Mouse (Mus musculus) B cell, adult 2 months (primary cell): Measurements from ENCODE around the gene Mtap.

ENCODE experiments used
- DNase-seq, 2 experiments: peaks; one replicate each; pipeline ENCODE4 v3.0.0; 2022

The Mtap gene

DNA sequence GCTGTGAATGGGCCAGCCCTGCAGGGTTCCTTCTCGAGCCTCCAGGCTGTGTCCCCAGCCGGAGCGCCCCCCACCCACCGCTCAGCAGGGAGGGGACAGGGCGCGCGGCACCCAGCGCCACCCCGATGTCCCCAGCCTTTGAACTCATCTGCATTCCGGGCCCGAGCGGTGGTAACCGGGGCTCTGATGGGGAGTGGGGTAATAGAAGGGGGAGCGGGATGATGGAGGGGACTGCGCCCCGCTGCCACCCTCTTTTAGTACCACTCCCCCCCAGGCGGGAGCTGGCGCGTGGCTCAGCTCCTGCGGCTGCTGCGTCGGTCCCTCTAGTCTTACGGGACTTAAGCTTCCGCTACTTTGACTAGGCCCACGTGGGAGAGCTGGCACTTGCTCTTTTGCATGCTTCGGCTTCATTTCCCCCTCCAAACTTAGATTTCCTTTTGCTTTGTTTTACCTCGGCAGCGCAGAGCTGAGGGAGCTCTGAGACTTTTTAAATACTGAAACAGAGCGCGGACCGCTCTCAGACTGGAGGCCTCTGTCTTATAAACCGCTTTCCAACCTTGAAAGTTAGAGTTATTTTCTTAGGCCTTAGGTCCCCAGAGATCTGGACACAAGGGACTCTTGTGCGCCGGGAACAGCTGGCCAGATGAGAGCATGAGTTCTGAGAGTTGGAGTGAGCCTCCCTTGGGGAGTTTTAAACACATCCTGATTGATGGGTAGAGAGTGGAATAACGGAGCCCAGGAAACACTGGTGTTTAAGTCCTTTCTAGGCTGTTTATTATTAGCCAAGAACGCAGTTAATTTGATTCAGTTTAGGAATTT lies 829 bp downstream of the Mtap start:
- DNase-seq = peak; percentile 66 to 69

DNA sequence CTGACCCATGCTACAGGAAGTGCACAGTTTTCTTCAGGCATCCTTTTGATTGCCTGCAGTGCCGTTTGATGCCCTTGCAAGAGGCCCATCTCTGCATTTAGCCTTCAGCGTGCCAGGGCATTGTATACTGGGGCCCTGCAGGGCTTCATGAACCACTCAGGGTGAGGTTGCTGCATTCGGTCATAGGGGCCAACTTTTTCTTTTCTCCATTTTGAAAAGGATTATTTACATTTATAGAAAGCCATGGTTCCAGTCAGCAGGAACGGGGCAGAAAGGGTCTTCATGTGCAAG lies 1.4 kb downstream of the Mtap start:
- no peak for DNase-seq

DNA sequence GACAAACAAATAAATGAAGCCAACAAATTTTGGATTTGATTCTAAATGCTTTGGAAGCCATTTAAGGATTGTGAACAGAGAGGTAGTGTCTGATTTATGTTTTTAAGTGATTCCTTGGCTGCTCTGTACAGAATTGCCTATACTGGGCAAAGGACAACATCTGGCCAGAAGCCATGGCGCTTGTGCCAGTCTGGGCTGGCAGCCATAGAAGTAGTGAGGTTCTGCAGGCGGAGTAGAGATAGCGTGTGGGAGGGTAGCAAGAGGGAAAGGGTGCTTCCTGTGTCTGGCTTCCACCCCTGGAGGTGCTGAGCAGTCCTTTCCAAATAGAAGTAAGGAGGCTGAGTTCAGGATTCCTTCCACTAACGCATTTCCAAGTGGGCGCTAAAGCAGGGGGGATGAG lies 3.9 kb downstream of the Mtap start:
- no peak for DNase-seq

DNA sequence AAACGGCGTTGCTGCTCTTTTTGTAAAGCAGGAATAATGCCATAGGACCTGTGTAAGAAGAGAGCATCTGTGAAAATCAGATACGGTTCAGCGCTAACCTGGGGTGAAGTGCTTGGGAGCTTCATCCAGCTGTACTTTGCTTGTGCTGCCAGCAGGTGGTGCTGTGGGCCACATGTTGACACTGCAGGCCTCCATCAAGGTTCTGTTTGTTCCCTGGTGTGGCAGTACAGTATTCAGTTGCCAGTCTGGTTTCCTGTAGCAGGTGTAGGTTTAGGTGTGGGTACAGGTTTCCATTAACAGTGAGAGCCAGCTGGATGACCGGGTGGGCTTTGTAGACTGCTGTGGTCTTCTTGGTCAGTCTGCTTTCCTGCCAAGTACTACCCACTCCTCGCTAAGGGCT lies 8.5 kb downstream of the Mtap start:
- peak; percentile 84 to 86 for DNase-seq

DNA sequence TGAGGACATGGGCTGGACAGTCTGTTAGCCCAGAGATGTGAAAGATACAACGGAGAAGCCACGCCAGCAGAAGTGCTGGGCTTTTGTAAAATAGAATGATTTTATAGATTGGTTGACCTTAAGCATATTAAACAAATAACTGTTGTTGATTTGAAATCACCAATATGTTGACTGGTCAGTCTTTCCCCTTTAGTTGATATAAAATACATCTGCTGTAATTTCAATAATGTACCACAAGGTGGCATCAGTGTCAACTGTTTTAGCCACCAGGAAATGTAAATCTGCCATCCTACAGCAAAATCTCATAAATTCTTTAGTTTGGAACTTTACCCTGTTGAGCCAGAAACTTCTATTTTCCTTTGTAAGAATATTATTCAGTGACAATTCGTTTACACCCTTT lies 9.4 kb downstream of the Mtap start:
- peak; percentile 13 to 22 for DNase-seq

DNA sequence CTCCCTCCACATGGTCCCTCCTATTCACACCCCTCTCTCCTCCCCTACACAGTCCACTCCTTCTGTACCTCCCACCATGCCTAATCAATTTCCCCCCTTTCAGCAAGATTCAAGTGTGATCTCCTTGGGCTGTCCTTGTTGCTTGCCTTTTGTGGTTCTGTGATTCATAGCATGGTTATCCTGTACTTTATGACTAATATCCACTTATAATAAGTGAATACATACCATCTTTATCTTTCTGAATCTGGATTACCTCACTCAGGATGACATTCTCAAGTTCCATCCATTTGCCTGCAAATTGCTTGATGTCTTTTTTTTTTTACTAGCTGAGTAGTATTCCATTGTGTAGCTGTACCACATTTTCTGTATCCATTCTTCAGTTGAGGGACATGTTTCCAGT lies 12.3 kb downstream of the Mtap start:
- no peak for DNase-seq

DNA sequence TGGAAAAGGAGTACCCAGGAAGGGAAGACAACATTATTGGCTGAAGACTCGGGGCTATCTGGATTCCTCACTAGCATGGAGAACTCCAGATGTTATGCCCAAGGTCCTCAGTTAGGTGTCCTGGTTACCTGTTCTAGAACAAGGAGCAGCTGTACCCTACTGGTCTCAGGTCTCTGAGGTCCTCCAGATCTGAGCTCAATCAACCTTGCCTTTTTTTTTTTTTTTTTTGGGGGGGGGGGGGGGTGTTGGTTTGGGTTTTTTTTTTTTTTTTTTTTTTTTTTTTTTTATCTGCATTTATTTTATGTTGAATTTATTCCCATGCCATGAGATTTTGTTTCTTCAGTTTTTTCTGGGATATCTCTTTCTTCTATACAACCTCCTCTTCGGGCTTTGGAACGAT lies 24.5 kb downstream of the Mtap start:
- DNase-seq = no peak

DNA sequence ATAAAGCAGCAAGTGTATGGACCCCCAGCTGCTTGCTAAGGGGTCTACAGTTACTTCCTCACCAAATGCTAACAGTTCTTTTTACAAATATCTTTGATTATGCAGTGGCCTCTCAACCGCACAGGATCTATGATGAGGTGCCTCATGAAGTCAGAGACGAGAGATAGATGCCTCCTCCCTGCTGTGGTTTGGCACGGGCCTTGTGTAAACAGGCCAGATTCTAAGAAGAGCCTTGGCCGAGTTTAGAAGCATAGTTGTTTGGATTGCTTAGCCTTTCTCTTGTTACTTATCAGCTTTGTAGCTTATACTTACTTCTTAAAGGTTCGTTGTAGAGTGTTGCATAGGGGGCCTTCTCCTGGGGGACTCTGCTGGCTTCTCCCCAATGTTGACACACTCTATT lies 25.6 kb downstream of the Mtap start:
- DNase-seq = no peak

DNA sequence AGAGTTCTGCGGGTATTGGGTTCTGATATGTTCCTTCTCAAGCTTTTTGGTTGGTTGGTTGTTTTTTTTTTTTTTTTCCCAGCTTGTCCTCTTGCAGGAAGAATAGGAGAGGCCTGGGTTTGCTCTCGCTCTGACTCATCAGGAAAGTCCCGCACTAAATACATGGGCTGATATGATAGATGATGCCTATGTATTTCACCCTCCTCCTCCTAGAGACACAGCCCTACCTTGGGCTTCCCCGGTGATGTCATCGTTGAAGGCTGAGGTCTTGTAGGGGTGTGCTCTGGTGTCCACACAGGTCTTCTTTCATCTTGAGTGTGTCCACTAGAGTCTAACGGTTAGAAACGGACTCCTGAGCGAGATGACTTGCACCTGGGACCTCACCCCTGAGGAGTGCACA lies 26.7 kb downstream of the Mtap start:
- no peak for DNase-seq

DNA sequence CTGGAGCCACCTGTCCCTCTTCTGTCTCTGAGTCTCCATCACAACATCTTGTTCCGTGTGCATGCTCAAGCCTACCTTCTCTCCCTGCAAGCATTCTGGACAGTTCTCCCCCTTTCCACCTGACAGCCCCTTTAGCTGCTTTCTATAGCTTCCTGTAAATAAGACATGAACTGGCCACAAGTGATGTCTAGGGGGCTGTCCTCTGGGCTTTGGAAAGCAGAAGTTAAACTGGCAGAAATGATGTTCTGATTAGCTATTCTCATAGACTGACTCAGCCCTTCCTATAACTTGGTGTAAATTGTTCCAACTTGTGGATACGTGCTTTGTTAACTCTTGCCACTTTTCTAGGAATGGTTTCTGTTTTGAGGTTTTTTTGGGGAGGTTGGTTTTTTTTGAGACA lies 27.8 kb downstream of the Mtap start:
- peak in 1 of 2 experiments; percentile 3 for DNase-seq

DNA sequence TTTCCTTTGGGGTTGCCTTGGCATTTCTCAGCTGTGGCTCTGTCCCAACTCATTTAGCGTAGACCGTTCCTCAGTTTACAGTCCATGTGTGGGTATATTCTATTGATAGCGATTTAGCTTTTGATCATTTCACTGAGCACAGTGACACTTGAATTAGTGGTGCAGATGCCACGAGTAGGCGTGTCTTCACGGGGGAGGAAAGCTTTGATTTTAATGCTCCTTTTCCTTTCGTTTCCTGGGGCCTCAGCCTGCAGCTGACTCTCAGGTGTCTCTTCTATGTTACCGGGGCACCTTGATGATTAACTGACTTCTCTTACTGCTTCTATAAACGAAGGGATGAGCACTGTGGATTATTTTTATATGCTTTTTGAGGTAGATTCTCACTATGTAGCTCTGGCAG lies 32.0 kb downstream of the Mtap start:
- DNase-seq = no peak

DNA sequence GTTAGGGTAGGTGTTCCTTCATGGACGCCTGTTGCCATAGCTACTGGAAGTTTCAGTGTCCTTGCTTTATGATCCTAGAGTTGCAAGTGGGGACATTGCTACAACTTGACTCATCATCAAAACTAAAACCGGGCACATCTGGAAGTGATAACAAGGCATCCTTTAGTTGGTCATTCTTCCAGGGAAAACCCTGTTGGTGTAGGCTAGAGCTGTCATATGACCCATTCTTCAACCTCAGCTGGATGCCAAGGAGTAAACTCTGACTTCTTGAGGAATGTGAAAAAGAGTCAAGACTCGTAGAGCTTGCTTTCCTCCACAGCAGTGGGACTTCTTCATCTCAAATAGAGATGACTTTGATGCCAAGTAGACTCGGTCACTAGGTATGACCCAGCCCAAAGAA lies 32.8 kb downstream of the Mtap start:
- no peak for DNase-seq

DNA sequence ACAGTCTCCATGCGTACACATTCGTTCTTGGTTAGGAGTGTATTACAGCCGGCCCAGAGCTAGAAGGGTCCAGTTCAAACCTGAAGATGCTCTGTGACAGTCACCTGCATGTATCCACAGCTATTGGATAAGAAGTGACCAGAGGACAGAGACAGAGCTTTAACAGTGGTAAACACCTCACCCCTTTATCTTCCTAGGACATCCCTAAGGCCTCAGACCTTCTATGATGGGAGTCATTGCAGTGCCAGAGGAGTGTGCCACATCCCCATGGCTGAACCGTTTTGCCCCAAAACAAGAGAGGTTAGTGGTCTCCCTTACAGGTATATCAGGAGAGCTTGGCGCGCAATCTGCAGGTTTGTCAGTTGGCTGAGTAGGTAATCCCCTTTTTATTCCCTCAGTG lies 34.0 kb downstream of the Mtap start:
- no peak for DNase-seq

DNA sequence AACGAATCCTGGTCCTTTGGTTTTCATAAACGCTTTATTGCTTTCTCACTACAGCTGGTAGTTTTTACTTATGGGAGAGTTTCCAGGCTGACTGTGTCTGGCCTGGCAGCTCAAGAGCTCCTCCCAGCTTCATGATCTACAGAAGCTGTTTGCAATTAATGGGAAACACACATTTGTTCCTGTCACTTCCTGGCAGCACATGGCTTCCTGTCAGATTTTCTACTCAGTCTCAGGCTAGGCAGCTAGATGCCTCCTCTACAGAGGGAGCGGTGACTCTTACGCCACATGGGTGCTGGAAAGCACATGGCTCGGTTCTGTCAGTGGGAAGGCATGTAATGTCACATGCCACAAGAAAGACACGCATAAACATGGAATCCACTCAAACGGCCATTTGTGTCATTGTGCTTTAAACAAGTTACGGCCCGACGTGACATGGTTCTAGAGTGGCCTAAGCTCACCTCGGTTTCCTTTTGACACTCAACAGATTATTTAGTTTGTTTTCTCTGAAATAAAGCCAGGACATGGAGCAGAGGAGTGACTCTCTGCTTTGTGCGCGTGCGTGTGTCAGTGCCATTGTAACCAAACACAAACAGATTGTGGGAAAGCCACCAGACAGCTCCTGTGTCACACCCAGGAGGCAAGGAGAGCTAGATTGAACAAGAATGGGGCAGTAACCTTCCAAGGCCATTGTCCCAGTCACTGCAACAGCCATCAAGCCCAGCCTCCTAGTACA lies 36.1 kb downstream of the Mtap start:
- DNase-seq = no peak

DNA sequence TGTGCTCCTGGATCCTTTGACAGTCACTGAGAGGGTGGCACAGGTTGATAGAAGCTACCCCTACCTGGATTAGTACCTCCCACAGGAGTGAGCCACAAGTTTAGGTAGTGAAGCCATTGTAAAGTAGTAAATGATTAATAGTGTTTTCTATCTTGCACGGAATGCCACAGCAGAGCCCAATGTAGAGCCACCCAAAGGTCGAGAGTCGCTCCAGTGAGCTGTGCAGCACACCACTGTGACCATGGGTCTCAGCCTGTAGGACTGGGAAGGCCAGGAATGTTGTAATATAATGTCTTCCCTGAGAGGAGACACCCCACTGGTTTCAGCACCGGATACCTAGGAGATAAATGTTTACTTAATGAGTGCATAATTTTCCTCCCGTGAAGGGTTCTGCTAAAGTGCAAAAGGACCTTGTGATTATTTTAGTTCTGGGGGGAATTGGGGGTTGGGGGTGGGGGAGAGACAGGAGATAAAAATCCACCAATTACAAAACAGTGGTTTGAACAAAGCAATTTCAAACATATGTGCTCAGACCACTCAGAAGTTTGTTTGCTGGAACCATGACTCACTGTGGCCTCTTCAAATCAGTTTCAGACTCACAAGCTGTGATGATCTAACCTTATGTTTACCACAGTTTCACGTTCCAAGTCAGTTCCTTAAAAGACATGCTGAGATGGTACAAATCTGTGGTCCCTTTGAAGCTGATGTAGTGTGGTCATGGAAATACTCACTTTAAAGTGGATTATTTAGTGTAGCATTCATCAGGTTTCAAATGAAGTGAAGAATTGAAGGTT lies 40.8 kb downstream of the Mtap start:
- no peak for DNase-seq

DNA sequence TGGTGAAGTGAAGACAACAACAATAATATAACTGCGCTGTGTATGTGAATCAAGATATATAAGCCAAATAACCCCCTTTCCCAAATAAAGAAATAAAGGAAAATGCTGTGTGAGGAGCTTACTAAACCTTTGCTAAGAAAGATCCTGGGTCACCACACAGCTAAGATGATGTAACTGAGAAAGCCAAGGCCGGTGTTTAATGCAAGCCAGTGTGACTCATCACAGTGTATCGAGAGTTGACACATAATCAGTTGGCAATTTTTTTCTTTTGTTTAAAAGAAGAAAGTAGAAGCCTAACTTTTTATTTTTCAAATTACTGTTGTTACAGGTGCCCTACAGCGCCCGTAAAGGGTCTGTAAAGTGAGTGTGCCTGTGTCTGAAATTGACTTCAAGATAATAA lies 43.2 kb downstream of the Mtap start:
- no peak for DNase-seq

DNA sequence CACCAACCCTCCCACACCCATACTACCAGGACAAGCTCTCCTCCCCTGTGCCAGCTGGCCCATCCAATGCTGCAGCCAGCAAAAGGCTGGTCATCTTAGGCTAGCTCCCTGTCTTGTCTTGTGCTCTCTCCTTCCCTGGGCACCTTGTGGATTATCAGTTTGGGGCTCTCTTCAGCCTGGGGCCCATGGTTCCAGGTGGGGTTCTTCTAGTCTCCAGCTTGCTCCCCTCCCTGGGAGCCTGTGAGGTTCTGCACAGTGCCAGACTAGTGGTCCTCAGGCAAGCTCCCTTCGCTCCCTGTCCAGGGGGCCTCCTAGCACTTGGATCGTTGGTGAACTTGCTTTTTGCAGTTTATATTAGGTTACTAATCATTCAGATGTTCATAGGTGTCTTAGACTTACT lies 44.7 kb downstream of the Mtap start:
- DNase-seq = no peak

DNA sequence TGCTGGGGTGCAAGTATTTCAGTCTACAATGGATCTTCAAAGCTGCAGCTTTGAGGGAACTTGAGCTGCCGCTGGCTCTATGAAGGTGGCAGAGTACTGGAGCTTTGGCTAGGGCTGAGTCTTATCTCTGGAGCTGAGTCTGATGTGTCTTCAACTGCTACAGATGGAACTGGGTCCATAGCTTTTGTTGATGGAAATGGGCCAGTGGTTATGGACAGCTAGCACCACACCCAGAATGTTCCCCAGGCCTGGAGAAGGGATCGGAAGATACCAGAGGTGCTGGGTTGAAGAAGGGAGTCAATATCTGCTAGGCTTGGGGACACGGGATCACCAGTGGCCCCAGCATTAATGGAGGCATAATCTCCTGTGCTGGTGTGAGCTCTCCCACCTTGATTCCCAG lies 45.6 kb downstream of the Mtap start:
- DNase-seq = no peak

DNA sequence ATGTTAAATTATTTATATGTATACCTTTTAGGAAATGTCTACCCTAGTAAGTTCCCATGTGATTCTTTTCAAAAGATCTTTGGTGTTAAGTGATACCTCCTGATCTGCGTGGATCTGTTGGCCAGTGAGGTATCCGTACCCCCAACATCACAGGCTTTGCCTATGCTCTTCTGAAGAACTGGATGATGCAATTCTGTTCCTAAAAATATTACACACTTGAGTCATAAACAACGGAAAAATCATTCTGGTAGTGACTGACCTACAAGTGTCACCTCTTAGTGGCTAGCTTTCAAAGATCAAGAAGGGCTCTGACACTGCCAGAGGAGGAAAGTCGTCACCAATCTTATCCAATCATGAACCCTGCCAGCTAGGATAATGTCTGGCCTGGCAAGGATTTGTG lies 58.6 kb downstream of the Mtap start:
- DNase-seq = no peak

DNA sequence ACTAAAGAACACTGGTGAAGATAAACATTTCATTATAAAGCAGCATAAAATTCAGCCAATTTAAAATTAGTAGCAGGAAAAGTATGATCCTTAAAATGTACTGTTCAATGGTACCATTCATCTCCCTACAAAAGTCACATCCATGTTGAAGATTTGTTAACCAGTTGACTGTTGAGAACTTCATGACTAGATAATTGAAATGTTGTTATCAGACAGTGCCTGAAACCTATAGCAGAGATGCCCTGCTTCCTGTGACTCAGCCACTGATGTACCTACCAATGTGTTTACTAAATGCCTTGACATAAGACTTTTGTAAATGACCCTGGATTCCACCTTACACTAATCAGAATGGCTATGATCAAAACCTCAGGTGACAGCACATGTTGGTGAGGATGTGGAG lies 60.2 kb downstream of the Mtap start:
- DNase-seq = no peak

DNA sequence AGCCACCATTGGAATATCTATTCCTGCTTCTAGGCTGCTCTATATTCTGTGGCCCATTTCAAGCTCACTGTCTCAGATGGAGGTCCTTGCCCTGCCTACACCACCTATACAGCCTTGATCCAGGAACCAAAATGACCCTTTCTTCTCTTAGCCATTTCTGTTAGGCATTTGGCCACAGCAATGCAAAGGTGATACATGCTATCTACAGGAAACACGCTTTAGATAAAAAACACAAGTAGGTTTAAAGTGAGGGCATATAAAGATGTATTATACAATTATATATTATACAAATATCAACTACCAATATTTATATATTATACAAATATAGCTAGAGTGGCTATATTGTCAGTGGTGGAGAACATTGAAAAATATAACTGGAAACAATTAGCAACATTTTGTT lies 63.9 kb downstream of the Mtap start:
- no peak for DNase-seq

DNA sequence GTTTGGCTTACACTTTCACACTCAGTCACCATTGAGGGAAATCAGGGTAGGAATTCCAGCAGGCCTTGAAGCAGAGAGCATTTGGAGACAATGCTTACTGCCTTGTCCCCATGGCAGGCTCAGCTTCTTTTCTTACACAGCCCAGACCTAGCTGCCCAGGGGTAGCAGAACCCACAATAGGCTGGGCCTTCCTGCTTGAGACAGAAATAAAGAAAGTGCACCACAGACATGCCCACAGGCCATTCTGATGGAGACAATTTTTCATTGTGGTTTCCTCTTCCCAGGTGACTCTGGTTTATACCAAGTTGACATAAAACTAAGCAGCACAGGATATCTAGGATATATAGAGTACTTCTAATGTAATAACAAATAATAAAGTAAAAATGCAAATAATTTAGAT lies 72.4 kb downstream of the Mtap start:
- DNase-seq = no peak

DNA sequence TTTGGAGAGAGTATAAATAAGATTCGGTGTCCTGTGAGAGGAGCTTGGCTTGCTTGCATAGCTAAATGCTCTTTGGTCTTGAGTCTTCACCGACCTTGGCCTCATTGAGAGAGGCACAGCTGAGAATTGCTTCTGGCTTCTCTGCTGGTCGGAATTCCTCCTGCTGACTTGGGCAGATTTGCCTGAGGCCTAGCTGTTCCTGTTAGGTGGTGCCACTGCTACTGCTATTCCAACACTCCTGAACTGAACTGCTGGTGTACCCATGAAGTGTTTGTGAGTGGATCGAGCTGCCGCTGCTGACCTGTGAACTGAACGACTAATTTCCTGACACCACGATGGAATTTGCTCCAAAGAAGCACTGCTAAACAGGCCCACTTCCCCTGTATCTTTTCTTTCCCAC lies 73.4 kb downstream of the Mtap start:
- no peak for DNase-seq

DNA sequence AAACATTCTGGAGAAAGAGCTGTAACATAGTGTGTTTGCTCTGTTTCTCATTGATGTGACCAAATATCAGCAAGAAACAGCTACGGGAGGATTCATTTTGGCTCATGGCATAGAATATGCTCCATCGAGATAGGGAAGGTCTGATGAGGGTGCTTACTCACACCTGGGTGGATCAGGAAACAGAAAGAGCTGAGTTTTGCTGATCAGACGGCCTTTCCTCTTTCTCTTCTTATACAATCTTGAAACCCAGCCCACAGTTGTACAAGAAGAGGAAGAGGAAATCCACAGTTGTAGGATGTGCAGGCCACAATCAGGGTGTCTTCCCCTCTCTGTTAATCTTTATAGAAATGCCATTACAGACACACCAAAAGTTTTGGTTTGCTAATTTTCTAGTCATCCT lies 75.3 kb downstream of the Mtap start:
- DNase-seq = no peak
